Mouse (Mus musculus) lung, postnatal 14 days (tissue): ENCODE data around the gene Aldh4a1.

Source experiments
- DNase-seq: peaks from one replicate; pipeline ENCODE4 v3.0.0; 2021

Aldh4a1 gene

GRCm38 (mm10) chr4:139683728-139684638, 61.3 kb downstream of the Aldh4a1 start:
- DNase-seq: no peak

- peak; percentile 72 for DNase-seq
Observed at GRCm38 (mm10) chr4:139684639-139685017, 62.0 kb downstream of the Aldh4a1 start.

- no peak for DNase-seq
Observed at GRCm38 (mm10) chr4:139688058-139688457, 65.4 kb downstream of the Aldh4a1 start.

GRCm38 (mm10) chr4:139689627-139690269, 67.1 kb downstream of the Aldh4a1 start:
- DNase-seq: no peak

- no peak for DNase-seq
Observed at GRCm38 (mm10) chr4:139693315-139693714, 70.6 kb downstream of the Aldh4a1 start.

GRCm38 (mm10) chr4:139697755-139698154, 75.1 kb downstream of the Aldh4a1 start:
- no peak for DNase-seq

GRCm38 (mm10) chr4:139698602-139699001, 75.9 kb downstream of the Aldh4a1 start:
- DNase-seq: peak; percentile 1
